Mouse (Mus musculus) megakaryocyte, embryonic 14.5 days (primary cell): ENCODE data around the gene 9830107B12Rik.

Experiments
- FLI1 ChIP-seq: IDR thresholded peaks from 2 replicates; pipeline ENCODE4 v1.6.1; 2012; ENCODE audit warnings: low read length, inconsistent platforms, mixed read lengths
- GATA1 ChIP-seq: IDR thresholded peaks from 3 replicates; pipeline ENCODE4 v1.6.1; 2012; ENCODE audit warnings: mixed read lengths, low read length, inconsistent platforms, borderline replicate concordance

- TF ChIP-seq GATA1 (no peak), FLI1 (no peak)
These were observed 55.8 kb downstream of the 9830107B12Rik start for GRCm38 (mm10) chr17:48090305-48090704.
